Mouse (Mus musculus) T-helper 17 cell (primary cell): ENCODE measurements around the gene Pih1d1.
"Not testable (repeated sequence)": the region's sequence is repeated elsewhere in the genome, so short reads cannot be mapped to it uniquely, and the experiment has no call there.

Source experiments
- in situ Hi-C, 2 experiments: fragments of 300-600 bp; cut with MboI, MseI; formaldehyde crosslinking; loops; 1 replicate in 1 of 2; 2 replicates in 1 of 2; pipeline ENCODE4 v1.15.1; 2025; ENCODE audit warnings: high pct_unique_total_duplicates in 2 of 2

Gene Pih1d1

DNA sequence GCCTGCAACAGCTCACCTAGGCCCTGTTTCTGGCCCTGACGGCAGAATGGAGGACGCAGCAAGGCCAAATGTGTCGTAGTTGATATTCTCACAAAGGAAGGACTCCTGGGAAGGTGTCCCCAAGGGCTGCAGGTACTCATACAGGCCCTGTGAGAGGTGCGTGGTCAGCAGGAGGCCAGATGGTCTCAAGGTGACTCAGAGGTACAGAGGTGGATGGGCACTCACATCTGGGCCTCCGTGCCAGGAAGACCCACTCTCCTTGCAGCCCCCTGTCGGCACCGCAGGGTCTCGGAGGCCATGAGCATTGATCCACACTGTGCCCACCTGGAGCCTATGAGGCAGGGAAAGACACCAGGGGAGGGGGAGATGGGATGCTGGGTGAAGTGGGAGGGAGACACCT lies 8.6 kb upstream of the Pih1d1 start:
- in situ Hi-C loops: no loop called here

DNA sequence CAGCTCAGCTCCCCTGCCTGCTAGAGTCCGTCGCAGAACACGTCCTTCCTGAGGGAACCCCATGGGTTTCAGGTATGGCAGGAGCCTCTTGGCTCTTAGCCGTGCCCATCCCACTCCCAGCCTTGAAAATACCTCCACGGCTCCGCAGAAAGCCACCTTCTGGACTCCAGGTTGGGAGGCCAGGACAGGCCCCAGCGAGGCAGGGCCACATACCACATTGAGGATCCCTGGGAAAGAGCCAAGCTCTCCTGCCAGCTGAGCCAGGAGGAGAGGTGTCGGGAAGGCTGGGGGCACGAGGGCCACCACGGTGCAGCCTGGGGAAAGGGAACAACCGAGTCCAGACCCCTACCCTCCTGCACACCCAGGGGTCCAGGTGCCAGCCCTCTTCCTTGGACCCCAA lies 6.8 kb upstream of the Pih1d1 start:
- in situ Hi-C loops: no loop called here

GRCm38 (mm10) chr7:45147899-45148298 lies 6.2 kb upstream of the Pih1d1 start:
- in situ Hi-C loops: no loop called here

GRCm38 (mm10) chr7:45148534-45149098 lies 5.5 kb upstream of the Pih1d1 start:
- in situ Hi-C loops: no loop called here

GRCm38 (mm10) chr7:45149545-45149944 lies 4.6 kb upstream of the Pih1d1 start:
- in situ Hi-C loops: no loop called here

DNA sequence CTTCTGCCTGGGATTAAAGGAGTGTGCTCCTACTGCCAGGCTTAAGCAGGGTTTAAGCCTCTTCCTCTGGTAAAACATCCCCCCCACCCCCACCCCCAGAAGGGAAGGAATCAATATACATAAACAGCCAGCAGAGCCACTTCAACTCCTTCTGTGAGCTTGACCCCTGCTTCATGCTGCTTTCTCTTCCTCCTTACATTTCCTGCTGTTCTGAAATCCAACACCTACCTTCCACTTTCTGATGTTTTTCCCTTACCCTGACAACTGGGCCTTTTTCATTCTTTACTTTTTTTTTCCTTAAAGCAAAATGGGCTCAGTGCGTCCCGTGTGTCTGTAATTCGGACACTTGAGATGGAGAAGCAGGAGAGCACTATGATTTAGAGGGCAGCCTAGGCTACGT lies 3.8 kb upstream of the Pih1d1 start:
- in situ Hi-C loops: no loop called here

GRCm38 (mm10) chr7:45151303-45151702 lies 2.8 kb upstream of the Pih1d1 start:
- in situ Hi-C loops: no loop called here

- in situ Hi-C loops: not testable (repeated sequence)
Observed at GRCm38 (mm10) chr7:45153052-45153451, 1.1 kb upstream of the Pih1d1 start.

DNA sequence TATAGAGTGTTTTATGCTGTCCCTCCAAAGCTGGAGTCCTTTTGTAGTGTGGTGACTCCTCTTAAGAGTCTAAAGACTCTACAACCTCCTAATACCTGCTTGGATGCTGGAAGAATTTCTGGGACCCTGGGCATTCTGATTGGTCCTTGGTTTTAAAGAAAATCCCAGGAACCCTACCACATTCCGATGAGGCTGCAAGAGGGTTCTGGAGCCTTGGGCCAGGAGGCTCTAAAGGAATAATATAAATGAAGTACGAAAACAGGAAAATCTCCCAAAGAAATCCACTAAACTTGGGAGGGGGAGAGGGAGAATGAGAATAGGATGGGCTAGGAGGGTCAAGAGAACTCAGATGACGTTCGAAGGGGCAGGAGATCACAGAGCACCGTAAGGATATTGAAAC lies 517 bp upstream of the Pih1d1 start:
- in situ Hi-C loops: no loop called here

DNA sequence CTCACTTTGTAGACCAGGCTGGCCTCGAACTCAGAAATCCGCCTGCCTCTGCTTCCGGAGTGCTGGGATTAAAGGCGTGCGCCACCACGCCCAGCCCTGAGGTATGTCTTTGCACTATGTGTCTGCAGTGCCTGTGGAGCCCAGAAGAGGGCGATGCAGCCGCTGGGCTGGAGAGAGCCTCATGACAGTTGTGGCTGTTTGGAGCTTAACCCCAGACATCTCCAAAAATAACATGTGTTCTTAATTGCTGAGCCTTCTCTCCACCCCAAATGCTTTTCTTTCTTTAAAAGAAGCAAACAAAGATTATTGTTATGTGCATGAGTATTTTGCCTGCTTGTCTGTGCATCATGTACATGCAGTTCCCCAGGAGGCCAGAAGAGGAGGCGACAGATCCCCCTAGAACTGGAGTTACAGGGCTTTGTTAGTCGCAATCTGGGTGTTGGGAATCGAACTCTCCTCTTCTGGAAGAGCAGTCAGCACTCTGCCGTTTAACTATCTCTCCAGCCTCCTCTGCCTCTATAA lies 951 bp downstream of the Pih1d1 start:
- in situ Hi-C loops: no loop called here

- in situ Hi-C loops: no loop called here
Observed at GRCm38 (mm10) chr7:45155590-45155989, 1.5 kb downstream of the Pih1d1 start.

DNA sequence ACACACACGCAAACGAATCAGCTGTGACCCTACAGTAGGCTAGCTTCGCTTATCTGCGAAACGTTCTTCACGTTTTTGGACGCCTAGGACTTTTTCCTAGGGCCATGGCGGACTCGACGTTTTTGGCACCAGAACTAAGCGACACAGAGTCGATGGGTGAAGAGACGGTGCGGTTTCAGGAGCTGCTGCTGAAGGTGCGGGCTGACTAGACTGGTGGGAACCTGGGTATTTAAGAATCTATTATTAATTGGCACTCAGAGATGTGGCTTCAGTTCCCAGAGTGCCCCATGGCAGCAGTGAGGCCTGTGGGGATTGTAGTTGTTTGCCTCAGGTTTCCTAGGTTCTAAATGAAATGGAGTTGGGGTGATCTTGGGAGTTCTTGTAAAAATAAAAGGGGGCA lies 2.1 kb downstream of the Pih1d1 start:
- in situ Hi-C loops: no loop called here

DNA sequence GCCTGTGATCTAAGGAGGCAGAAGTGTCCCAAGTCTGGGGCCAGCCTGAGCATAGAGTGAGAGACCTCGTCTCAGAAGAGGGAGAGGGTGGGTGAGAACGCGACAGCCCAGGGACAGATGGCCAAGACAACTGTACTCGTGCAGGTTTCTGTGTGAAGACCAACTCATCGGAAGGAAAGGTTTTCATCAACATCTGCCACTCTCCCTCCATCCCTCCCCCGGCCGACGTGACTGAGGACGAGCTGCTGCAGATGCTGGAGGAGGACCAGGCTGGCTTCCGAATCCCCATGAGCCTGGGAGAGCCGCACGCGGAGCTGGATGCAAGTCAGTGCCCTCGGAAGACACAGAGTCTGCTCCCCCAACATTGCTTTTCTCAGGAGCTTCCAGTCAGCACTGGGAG lies 3.4 kb downstream of the Pih1d1 start:
- in situ Hi-C loops: no loop called here

GRCm38 (mm10) chr7:45158991-45159390 lies 4.9 kb downstream of the Pih1d1 start:
- in situ Hi-C loops: no loop called here

GRCm38 (mm10) chr7:45160316-45160800 lies 6.3 kb downstream of the Pih1d1 start:
- in situ Hi-C loops: no loop called here

- in situ Hi-C loops: no loop called here
Observed at GRCm38 (mm10) chr7:45160866-45161265, 6.8 kb downstream of the Pih1d1 start.

GRCm38 (mm10) chr7:45161612-45162473 lies 7.7 kb downstream of the Pih1d1 start:
- in situ Hi-C loops: no loop called here

DNA sequence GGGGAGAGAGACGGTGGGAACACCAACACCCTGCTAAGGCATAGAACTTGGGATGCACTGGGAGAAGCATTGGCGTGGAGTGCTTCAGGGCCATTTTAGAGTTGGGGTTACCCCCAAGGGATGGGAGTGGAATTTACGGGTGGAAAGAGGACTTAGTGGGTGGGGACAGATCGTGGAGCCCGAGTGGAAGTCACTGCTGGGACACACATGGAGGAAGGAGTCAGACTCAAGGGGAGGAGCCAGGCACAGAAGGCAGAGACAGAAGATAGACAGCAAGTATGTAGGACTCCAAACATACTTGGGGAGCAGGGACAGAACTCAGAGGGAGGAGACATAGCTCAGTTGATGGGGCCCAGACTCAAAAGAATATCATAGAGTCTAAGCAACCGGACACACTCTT lies 8.4 kb downstream of the Pih1d1 start:
- in situ Hi-C loops: no loop called here

DNA sequence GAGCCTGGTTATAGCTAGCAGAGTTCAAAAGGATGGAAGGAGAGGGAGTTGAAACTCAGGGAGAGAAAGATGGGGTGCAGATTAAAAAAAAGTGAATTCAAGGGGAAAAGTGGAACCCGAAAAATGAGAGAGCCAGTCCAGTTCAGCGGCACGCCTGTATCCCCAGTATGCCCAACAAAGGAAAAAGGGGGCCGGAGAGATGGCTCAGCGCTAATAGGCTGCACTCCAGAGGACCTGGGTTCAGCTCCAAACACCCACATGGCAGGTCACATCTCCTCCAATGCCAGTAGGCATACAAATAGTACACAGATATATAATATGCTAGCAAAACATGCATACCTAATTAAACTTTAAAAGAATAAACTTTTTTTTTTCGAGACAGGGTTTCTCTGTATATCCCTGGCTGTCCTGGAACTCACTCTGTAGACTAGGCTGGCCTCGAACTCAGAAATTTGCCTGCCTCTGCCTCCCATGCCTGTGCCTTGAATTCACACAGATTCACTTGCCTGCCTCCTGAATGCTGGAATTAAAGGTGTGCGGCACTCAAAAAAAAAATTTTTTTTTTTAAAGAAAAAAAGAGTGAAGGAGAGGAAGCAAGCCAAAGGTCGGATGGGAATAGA lies 9.0 kb downstream of the Pih1d1 start:
- in situ Hi-C loops: no loop called here

DNA sequence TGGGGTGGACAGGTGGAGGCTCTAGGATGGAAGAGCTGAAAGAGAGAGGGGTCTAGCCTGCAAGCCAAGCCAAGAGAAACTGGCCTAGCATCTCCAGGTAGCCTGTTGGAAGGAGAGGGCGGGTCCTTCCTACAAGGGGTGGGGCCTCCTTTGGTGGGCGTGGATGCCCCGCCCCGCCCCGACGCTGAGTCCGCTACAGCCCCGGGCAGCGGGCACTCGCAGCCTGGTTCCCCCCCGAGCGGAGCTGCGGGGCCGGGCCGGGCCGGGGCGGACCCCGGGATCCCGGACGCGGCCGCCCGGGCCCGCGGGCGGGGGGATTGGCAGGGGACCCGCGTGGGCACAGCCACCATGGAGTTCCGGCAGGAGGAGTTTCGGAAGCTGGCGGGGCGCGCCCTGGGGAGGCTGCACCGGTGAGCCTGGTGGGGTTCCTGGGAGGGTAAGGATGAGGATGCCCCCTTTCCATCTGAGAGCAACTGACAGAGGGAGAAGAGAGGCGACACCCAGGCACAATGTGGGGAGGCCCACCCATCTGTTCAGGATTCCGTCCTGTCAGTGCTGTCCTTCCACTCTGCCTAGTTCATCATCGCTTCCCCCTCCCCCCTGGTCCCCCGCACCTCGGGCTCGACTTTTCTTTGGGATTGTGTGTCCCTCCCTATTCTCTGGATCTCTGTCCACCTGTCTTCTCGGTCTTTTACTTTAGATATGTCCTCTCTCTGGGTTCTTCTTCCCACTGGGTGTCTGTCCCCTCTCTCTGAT lies 9.8 kb downstream of the Pih1d1 start, which contains the start of gene Slc17a7:
Slc17a7 (plus strand) TSS at position 215 of the 756 bp plus-strand sequence.
- in situ Hi-C loops: no loop called here

GRCm38 (mm10) chr7:45164833-45165232 lies 10.7 kb downstream of the Pih1d1 start:
- in situ Hi-C loops: no loop called here

DNA sequence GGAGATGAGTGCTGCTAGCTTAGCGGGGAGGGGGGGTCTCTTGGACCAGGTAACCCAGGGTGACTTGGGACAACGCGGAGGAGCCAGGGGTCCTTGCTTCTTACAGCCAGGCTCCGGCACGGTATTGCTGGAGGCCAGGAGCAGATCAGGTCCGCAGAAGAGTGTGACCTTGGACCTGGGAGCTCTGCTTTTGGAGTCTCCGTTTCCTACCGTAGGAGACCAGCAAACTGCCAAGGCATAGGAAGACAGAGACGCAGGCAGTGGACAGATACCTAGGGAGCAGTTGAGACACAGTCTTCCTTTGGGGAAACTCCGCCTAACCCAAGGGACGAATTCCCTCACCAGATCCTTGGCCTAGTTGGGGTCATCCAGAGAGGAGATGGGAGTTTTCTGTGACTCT lies 11.6 kb downstream of the Pih1d1 start:
- in situ Hi-C loops: no loop called here
